Mouse (Mus musculus): ENCODE measurements around the gene Pdhx.
A peak's percentile ranks its signal among the peaks of the same experiment; 100 is the strongest.

Gene Pdhx

DNA sequence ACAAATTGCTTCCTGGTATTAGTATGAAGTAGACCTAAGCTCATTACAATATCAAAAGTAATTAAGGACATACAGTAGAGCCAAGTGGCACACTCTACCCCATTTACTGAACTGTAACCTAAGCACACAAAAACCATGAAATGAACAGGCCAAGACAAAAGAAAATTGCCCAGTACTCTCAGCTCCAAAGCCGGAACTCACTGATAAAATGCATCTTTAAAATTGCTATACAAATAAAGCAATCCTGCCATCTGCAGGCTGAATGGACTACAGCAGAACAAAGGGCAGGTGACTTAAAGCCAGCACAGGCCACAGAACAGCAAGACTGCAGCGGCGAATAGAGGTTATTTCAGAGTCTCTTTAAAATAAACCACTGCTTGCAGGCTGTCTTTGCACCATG, 10.4 kb downstream of the Pdhx start:
- peak in 1 of 2 experiments; percentile 28 for DNase-seq (ENCODE audit: low spot score in 2 of 2)

DNA sequence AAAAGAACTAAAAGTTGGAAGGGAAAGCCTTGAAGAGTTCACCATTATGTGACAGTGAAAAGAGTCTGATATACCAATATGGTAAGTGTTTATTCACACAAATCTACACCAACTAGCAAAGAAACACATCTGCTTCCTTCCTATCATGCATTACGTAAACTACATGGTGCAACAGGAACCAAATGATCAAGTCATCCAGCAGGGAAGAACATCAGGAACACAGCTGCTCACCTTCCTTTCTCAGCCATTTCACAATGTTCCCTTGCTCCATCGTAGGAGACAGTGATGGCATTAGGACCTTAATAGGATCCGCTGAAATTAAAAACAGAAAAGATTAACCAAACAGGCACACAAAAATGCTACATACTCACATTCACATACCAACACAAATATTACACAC, 15.0 kb downstream of the Pdhx start:
- DNase-seq (ENCODE audit: low spot score in 2 of 2) = no peak

DNA sequence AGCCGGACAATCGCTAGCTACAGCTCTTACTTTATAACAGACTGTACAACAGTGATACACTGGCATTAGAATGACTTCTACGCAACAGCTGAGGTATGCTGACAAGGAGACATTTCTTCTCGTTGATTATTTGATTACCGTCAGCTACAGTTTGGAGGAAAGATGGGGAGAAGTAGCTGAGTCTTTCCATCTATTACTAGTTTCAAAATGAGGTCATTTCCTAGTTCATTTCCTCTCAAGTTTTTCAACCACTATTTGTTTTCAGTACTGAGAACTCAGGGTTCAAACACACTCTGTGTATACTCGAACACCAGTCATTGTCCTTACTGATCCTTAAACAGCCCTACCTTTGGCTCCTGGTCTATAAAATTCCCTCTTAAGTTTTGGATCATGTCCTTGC, 17.5 kb downstream of the Pdhx start:
- no peak for DNase-seq (ENCODE audit: low spot score in 2 of 2)

DNA sequence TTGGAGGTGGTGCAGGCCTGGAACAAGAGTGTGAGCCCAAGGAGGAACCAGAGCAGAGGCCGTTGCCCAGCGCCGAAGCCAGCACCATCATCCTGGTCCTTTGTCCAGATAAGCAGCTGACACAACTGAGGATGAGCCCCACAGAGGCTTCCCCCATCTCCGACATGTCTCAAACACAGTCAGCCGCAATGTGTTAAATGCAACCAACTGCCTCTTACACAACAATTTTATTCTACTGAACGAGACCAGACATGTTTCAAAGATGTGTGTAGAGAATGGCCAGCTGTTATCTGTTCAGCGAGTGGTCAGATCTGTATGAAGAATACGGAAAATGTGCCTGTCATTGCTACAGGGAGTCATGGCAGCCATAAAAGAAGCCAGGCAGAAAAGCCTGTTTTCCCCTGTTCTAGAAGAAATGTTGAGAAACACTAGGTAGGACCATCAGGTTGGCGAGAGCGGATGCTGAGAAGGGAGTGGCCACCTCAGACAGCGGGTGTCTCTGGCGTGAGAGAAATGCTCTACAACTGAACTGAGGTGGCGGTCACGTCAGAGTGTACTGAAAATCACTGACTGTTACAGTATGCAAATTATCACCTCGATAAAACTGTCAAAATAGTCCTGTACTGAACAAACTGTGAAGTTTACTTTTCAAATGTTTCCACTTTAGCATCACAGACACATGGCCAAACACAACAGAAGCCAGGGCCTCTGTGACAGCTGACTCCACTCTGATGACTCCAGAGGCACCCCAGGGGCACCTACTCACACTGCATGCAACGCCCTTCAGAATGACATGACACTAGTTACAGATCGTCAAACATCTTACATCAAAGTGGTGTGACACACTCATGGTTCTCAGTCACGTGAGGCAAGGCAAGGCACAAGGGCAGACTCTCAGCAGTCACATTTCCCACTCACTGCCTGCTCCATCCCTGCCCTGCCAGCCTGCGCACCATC, 21.1 kb downstream of the Pdhx start:
- DNase-seq (ENCODE audit: low spot score in 2 of 2) = no peak

- DNase-seq (ENCODE audit: low spot score in 2 of 2) = no peak
Measured at GRCm38 (mm10) chr2:103045286-103045685, 28.0 kb downstream of the Pdhx start.

DNA sequence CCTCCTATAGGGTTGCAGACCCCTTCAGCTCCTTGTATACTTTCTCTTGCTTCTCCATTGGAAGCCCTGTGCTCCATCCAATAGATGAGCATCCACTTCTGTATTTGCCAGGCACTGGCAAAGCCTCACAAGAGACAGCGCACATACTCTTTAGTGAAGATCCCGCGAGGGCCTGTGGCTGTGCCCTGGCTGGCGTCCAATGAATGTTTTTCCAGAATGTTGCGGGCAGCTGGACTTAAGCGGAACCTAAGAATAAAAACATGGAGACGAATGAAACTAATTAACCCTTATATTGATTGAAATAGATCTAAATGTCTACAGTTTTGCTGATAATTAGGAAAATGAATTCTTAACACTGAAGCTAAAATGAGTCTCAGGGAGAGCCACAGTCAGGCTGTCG, 32.4 kb downstream of the Pdhx start:
- DNase-seq (ENCODE audit: low spot score in 2 of 2) = no peak

- DNase-seq (ENCODE audit: low spot score in 2 of 2) = no peak
Measured at GRCm38 (mm10) chr2:103037831-103038230, 35.5 kb downstream of the Pdhx start.

GRCm38 (mm10) chr2:103022728-103023127, 50.6 kb downstream of the Pdhx start:
- no peak for DNase-seq (ENCODE audit: low spot score in 2 of 2)

DNA sequence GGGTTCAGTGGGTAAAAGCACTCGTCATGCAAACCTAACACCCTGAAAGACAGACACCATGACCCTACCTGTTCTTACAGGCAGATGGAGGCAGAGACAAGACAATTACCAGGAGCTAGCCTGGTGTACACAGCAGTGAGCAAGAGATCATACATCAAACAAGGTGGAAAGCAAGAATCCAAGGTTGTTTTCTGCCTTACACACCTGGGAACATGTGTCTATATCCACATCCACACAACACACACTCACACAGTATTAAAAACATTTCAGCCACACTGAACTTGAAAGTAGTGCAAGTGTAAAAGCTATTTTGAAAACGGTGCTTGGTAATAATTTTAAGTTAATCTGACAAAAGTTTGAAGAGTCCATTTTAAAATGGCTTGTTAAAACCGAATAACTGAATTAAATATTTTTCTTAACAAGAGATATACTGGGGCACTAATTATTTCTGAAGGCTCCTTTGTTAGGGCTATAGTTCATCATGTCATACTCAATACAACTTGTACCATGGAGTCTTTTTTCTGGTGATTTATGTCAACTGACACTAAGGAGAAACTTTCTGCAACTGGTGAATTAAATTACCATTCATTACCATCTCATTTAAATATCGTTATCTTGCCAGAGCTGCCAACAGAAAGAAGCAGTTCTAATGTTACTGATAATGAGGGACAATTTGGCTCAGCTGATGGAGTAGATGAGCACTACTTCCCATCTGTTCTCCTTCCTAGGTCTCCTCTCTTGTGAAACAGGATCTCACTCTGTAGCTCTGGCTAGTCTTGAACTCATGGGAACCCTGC, 52.9 kb downstream of the Pdhx start:
- DNase-seq (ENCODE audit: low spot score in 2 of 2) = no peak

GRCm38 (mm10) chr2:103018817-103019494, 54.4 kb downstream of the Pdhx start:
- peak in 1 of 2 experiments; percentile 24 for DNase-seq (ENCODE audit: low spot score in 2 of 2)

DNA sequence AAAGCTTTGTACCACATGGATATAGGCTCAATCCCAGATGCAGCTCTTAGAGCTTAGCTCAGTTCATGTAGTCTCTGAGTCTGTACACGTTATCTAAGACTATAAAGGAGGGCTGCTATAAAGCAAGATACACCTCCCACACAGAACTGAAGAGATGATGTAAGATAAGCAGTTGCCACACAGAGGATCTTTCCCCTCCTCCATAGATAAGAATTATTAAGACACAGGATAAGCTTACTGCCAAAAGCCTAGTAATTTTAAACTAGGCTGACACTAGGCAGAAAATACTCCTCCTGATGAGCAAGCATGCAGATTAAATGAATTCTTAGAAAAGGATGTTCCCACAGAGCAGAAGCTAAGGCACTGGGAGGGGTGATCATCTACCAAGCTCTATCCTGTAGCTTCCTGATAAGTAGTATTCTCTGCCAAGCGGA, 55.9 kb downstream of the Pdhx start:
- no peak for DNase-seq (ENCODE audit: low spot score in 2 of 2)

- no peak for DNase-seq (ENCODE audit: low spot score in 2 of 2)
Measured at GRCm38 (mm10) chr2:103016089-103016488, 57.2 kb downstream of the Pdhx start.

DNA sequence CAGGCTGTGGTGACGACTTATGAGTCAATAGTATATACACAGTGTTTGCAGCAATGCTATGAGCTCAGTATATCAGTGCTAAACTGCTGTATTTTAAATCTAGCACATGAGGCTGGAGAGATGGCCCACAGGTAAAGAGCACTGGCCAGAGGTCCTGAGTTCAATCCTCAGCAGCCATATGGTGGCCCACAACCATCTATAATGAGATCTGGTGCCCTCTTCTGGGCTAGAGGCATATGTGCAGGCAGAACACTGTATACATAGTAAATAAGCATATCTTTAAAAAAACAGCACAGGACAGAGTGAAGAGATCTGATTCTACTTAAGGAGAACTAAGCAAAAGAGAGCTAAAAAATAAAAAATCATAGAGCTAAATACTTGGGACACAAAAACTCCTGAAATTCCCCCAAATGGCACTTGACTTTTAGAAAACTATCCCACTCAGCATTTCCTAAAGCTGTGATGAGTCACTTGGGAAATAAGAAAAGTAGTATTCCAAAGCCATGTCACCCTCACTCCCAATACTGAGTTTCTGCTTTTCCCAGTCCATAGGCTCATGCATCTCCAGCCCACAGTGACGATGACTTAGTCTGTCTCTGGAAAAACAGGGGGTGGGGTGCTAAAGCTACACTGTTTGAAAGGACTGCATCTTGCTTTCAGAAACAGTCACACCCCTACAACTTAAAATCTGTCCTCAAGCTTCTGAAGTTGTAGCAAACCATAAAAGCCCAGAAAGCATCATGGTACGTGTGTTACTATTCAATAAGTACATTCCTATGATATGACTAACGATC, 60.3 kb downstream of the Pdhx start:
- DNase-seq (ENCODE audit: low spot score in 2 of 2) = no peak

- DNase-seq (ENCODE audit: low spot score in 2 of 2) = no peak
Measured at GRCm38 (mm10) chr2:103008221-103008620, 65.1 kb downstream of the Pdhx start.

DNA sequence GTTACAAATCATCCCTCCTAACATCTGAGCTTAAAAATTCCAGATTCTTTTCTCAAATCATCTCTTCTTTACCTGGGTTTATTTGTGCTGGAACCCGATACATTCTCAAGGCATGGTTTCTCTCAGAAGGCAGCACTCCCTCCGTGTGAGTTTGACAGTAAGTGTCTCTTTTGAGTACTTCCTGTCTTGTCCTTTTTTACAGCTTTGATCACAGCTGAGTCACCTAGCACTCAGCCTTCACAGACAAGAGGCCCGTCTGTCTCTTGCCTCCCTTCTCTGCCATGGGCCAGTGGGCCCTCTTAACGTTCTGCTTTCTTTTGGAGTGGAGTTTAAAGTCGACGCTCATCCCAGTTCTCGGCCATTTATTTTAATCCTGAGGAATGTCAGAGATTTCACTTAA, 68.7 kb downstream of the Pdhx start:
- peak; percentile 11 to 29 for DNase-seq (ENCODE audit: low spot score in 2 of 2)

DNA sequence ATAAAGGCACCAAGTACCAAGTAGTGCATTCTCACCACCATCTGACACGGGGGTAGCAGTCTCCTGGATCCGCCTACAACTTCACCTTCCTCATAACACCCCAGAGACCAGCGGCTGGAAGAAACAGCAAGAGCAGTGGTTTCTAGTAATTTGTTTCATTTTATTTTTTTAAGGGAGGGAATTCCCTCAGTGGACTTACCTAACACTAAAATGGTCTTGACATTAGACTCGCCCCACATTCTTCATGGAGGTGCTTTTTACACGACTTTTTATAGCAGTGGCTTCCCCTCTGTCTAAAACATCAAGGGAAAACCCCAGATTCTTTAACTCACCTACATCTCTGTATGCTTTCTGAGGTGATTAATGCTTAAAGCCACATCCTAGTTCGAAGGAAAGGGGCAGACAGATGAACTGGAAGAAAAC, 74.1 kb downstream of the Pdhx start:
- DNase-seq (ENCODE audit: low spot score in 2 of 2) = no peak

- no peak for DNase-seq (ENCODE audit: low spot score in 2 of 2)
Measured at GRCm38 (mm10) chr2:102998356-102998755, 75.0 kb downstream of the Pdhx start.

GRCm38 (mm10) chr2:102997874-102998273, 75.4 kb downstream of the Pdhx start:
- DNase-seq (ENCODE audit: low spot score in 2 of 2) = no peak

GRCm38 (mm10) chr2:102993841-102994607, 79.3 kb downstream of the Pdhx start:
- DNase-seq (ENCODE audit: low spot score in 2 of 2) = no peak

GRCm38 (mm10) chr2:102992405-102992804, 80.9 kb downstream of the Pdhx start:
- no peak for DNase-seq (ENCODE audit: low spot score in 2 of 2)
